In genomic region chr15:95489174-95489573, GRCm38 (mm10) we compare ENCODE assay signal across 22 mouse cellular contexts. TPM values are rescaled to one million over a fixed set of nuclear protein-coding genes. Genes with fewer than 3 reads are reported as not detected.
DNase-seq lines count a peak whose midpoint lies in the region; TF ChIP-seq lines count a peak whose summit lies in the region.
"Had no signal": no experiment of that assay in that cellular context is flagged by ENCODE, and none has a peak within 500 bp of the region (broad histone marks: within the 10 kb centered on the region; RNA-seq: fewer than 3 reads in every experiment).

No protein-coding gene starts in this region.

- H3K27ac ChIP-seq in layer of hippocampus, adult 2 months = peak overlapping the region; percentile 89
- H3K27ac ChIP-seq: embryonic facial prominence, embryonic 13.5 days; heart, embryonic 15.5 days; hindbrain, embryonic 13.5 days; kidney, postnatal 0 days; midbrain, embryonic 12.5 days; stomach, postnatal 0 days had no signal

- no peak overlapping the region for H3K4me3 ChIP-seq in layer of hippocampus, adult 2 months
- H3K4me3 ChIP-seq: embryonic facial prominence, embryonic 13.5 days; heart, embryonic 15.5 days; hindbrain, embryonic 13.5 days; midbrain, embryonic 12.5 days had no signal

- DNase-seq in cerebellum, adult 11-12 months = peak; percentile 65
- no peak for DNase-seq in cerebellum, postnatal 4 days (ENCODE audit: low spot score in 2 of 2)
- no peak for DNase-seq in layer of hippocampus, adult 2 months (ENCODE audit: low spot score in 2 of 2)
- no peak for DNase-seq in layer of hippocampus, postnatal 10 days (ENCODE audit: low spot score in 2 of 2)
- DNase-seq in cerebellum, adult 9-11 months = peak; percentile 70
- peak; percentile 50 for DNase-seq in mesoderm, embryonic 11.5 days (ENCODE audit: low read depth, low spot score)
- DNase-seq in urinary bladder, postnatal 4 days (ENCODE audit: low spot score in 2 of 2) = no peak
- DNase-seq in ovary, postnatal 36 days (ENCODE audit: low spot score) = no peak
- DNase-seq: adrenal gland, postnatal 25 days; forebrain, postnatal 0 days; heart, postnatal 36 days; kidney, adult 18-20 months; lung, adult 18-20 months; lung, postnatal 10 days; right cerebral cortex, postnatal 14 days had no signal

- no peak for TF ChIP-seq CTCF in layer of hippocampus, adult 2 months (conservative IDR thresholded peaks at IDR 0.05)

RNA-seq across cellular contexts. Expression of gene Nell2, which starts 39.2 kb away (rescaled TPM):
- total RNA-seq in layer of hippocampus, adult 2 months (2021) = 100 to 1,000 TPM; 738 to 777 TPM
- 100 to 1,000 TPM; 636 to 651 TPM for total RNA-seq in layer of hippocampus, postnatal 10 days (2021)
- total RNA-seq: liver, adult 2 months had no signal

Comparison
In these comparisons a context has a peak if more than half of its experiments do, and no peak if none do; other contexts are left out.
1. DNase-seq: peak in cerebellum, adult 11-12 months (single experiment), cerebellum, adult 9-11 months (single experiment) and mesoderm, embryonic 11.5 days (single experiment); none in cerebellum, postnatal 4 days (0 of 2), layer of hippocampus, adult 2 months (0 of 2), layer of hippocampus, postnatal 10 days (0 of 2), urinary bladder, postnatal 4 days (0 of 2) and ovary, postnatal 36 days (single experiment).